Mouse (Mus musculus): ENCODE data around the gene Cpd. TPM values are rescaled to one million over a fixed set of nuclear protein-coding genes. Genes with fewer than 3 reads are reported as not detected.
A peak's percentile ranks its signal among the peaks of the same experiment; 100 is the strongest.

The Cpd gene
- total RNA-seq, 2 experiments from 2014 or later: 61.5 to 62.0 TPM

GRCm38 (mm10) chr11:76795326-76795725 lies 51.5 kb downstream of the Cpd start:
- DNase-seq (ENCODE audit: low spot score in 2 of 2): no peak

DNA sequence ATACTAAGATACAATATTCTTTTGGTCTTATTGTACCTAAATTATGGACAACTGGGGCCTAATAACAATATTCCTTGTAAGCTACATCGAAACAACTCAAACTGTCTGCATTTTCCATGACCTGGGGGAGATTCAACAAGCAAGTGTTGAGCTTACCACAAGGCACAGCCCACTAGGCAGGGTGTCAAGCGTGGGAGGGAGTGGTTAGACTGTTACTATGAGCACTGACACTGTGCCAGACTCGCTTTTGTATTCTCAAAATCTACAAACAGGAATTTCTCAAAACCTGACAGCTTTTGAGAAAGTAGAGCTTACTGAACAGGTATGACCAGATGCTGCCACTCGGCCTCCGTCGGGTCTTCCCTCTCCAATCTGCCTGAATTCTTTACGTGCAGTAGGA lies 55.5 kb downstream of the Cpd start:
- DNase-seq (ENCODE audit: low spot score in 2 of 2): peak in 1 of 2 experiments; percentile 52

DNA sequence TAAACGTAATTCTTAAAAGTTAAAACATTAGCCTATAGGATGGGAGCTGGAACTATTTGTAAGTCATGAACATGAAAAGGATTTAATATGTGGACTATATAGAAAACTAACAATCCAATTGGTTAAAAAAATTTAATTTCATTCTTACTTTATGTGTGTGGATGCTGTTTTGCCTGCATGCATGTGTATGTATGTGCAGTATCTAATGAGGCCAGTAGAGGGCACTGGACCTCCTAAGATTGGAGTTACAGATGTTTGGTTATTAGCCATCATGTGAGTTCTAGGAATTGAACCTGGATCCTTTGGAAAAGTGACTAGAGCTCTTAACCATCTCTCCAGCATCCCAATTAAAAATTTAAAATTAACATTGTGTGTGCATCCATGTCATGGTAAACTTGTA lies 57.6 kb downstream of the Cpd start:
- peak in 1 of 2 experiments; percentile 51 for DNase-seq (ENCODE audit: low spot score in 2 of 2)

DNA sequence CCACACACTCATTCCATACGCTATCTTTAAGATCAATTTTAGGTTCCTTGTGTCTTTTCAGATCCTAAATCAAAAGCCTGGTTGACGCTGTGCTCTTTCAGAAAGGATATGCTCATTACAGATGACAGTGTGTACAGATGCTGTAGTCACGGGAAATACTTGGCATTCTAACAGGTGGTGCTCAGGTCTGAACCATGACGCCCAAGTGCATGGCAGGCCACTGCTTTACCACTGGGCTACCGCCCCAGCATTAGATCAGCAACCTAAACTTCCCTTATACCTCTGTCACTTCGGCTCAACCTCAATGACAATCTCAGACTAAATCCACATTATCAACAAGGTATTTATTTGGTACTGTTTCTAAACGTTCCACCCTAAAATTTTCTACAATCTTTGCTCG lies 71.3 kb downstream of the Cpd start:
- DNase-seq (ENCODE audit: low spot score in 2 of 2): no peak

GRCm38 (mm10) chr11:76773811-76774210 lies 73.0 kb downstream of the Cpd start:
- DNase-seq (ENCODE audit: low spot score in 2 of 2): no peak

GRCm38 (mm10) chr11:76770566-76770965 lies 76.3 kb downstream of the Cpd start:
- no peak for DNase-seq (ENCODE audit: low spot score in 2 of 2)

- no peak for DNase-seq (ENCODE audit: low spot score in 2 of 2)
Measured at GRCm38 (mm10) chr11:76763741-76764122, 83.1 kb downstream of the Cpd start.

DNA sequence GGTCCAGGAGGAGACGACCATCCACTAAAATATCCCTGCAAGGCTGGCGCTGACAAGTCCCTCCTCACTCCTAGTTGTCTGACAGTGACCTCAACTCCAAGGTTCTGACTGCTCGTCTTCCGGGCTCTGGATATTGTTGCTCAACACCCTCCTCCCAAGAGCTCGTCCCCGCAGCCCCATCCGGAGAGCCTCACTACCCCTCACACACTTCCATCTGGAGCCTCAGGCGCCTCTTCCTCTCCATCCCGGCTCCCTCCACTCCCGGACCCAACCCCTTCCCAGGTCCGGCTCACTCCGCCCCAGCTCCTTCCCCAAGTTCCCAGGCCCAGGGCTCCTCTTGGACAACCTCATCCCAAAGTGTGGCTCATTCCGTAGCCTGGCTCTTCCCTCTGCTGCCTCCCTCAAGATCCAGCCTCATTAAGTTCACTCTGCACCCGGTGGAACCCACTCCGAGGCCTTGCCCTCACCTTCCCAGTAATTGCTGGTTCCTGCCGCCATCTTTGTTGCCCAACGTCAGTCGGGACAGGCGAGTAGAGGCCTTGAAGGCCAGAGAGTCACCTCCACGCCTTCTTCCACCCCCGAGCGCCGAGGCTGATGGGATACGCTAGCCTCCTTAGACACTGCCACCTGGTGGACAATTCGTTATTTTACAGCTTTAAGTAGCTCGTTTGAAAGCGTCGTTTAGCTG lies 83.6 kb downstream of the Cpd start, which contains the start of gene Gosr1:
TSS of gene Gosr1 (minus strand) at position 527 of the 688 bp plus-strand sequence.
- DNase-seq (ENCODE audit: low spot score in 2 of 2): peak; percentile 87 to 97

- DNase-seq (ENCODE audit: low spot score in 2 of 2): no peak
Measured at GRCm38 (mm10) chr11:76752276-76752675, 94.5 kb downstream of the Cpd start.

DNA sequence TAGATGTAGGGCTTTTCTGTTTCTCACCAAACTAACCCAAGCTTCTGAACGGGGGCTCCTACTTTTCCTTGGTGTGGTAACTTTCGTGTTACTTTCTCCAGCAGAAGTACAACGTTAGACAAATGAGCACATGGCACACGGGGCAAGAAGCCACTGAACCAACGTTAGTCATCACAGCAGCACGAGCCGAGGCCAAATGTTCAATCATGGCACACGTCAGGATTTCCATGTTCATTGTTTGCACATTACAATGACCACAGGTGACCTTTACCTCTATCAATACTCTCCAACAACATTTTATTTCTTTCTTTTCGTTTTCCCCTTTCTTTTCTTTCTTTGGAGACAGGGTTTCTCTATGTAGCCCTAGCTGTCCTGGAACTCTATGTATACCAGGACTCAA lies 98.0 kb downstream of the Cpd start:
- no peak for DNase-seq (ENCODE audit: low spot score in 2 of 2)

DNA sequence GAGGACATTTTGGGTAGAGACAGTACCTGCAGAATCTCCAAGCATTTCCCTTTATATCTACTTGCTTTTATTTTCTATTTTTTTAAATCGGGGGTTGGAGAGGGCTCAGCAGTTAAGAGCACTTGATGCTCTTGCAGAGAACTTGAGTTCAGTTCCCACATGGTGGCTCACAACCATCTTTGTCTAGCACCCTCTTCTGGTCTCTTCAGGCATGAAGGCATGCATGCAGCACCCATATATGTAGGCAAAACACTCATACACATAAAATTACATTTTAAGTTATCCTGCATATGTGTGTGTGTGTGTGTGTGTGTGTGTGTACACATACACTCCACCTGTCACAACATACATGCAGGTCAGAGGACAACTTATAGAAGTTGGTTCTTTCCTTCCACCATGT lies 100.9 kb downstream of the Cpd start:
- DNase-seq (ENCODE audit: low spot score in 2 of 2): no peak

- DNase-seq (ENCODE audit: low spot score in 2 of 2): peak in 1 of 2 experiments; percentile 42
Measured at GRCm38 (mm10) chr11:76744550-76744949, 102.3 kb downstream of the Cpd start.

DNA sequence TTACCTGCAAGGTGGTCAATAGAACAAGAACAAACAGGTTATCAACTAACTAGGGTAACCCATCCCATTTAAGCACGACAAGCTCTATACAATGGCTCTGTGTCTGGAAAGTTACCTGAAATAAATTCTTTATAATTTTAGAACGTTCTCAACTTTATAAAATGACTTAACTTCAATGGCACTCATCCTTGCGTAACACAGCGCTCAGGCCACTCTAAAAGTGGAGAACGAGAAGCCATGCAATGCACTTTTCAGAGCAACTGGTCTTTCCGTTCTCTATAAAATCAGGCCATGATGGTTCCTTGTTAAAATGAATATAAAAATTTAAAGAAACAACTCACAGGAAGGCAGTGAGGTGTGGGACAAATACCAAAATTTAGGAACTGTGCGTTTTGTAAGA lies 104.3 kb downstream of the Cpd start:
- no peak for DNase-seq (ENCODE audit: low spot score in 2 of 2)

DNA sequence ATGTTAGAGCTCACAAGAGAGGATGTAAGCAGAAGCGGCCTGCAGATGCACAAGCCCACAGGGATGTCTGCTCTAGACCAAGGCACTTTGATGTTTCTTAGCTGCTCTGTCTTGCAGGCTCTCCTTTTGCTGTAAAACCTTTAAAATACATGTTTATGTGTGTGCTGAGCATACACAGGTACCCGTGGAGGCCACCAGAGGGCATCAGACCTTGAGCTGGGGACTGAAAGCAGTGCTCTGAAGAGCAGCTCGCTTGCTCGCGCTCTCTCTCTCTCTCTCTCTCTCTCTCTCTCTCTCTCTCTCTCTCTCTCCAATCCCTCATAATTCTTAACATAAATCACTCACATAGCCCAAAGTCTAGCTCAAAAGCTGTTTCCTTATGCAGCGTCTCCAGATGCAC lies 107.7 kb downstream of the Cpd start:
- no peak for DNase-seq (ENCODE audit: low spot score in 2 of 2)

DNA sequence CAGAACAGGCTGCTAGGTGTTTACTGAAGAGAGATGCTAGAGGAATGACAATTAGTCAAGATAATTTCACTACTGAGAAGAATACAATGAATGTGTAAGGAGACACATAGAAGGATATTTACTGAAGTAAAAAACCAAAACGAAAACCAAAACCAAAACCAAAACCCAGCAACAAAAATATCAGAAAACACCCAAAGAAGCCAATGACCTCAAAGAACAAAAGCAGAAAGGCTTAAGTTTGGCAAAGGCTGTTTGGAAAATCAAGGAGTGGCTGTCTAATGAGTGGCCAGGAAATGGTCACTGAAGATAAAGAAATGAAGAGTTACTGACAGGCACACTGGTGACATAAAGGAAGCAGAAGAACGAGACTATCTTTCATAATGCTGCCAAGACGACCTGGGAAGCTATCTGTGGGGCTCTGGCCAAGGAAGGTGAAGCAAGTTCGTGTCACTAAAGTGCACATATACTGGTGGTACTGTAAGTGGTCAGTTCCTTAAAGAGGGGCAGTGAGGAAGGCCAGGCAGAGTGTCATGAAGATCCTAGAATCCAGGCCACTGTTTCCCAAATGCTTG lies 111.0 kb downstream of the Cpd start:
- no peak for DNase-seq (ENCODE audit: low spot score in 2 of 2)

DNA sequence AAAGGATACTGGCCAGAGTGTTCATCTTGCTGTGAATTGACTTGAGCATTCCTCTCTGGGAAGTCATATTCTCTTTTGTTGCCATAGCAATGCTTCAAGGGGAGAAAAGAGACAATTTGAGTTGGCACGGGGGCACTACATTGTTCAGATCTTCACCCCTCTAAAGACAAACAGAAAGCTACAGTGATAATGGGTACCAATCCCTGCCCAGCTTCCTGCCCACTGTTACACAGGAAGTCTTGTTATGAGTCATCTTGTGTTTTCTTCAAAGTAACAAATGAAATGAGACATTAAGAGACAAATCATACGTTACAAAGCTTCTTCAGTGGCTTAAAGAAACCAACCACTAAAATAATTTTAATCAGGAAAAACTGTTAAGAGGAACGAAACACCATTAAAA lies 112.3 kb downstream of the Cpd start:
- DNase-seq (ENCODE audit: low spot score in 2 of 2): no peak

DNA sequence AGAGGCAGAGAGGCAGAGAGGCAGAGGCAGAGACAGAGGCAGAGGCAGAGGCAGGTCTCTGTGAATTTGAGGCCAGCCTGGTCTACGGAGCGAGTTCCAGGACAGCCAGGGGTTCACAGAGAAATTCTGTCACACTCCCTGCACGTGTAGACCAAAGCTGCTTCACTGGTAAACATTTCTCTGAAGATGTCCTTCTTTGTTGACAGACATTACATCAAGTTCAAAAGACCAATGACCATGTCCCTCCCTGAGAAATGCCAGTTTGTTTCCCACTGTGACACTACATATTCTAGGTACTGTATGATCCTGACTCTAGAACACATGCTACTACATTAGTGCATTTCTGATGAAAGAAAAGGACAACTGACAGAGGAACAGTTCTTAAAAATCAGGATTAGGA lies 116.2 kb downstream of the Cpd start:
- no peak for DNase-seq (ENCODE audit: low spot score in 2 of 2)

Other genes with a start within 250 kb of the Cpd start
- 100 to 1,000 TPM; 412 to 440 TPM for gene Abr, start 224.7 kb downstream of the Cpd start, total RNA-seq (2021)
- 1 to 10 TPM; 4.6 to 5.4 TPM for gene Bhlha9, start 174.5 kb downstream of the Cpd start, total RNA-seq (2021)
- under 1 TPM; 0.60 to 0.71 TPM for gene Trarg1, start 167.2 kb downstream of the Cpd start, total RNA-seq (2021)
- 10 to 100 TPM; 51.8 to 52.4 TPM for gene Gosr1, start 83.4 kb downstream of the Cpd start, total RNA-seq (2021)
- gene Tmigd1, start 55.1 kb upstream of the Cpd start, total RNA-seq (2021): not detected
- gene Blmh, start 77.8 kb upstream of the Cpd start, total RNA-seq (2021): 10 to 100 TPM; 68.5 to 69.9 TPM
- under 1 TPM in 1 of 2 experiments, not detected in 1; 0.37 TPM for gene Slc6a4, start 151.6 kb upstream of the Cpd start, total RNA-seq (2021)
- 10 to 100 TPM; 14.6 to 16.6 TPM for gene Nsrp1, start 231.4 kb upstream of the Cpd start, total RNA-seq (2021)

Data from layer of hippocampus, postnatal 14 days (tissue).